Mouse (Mus musculus) myocyte (in vitro differentiated cells): Measurements from ENCODE around the gene 1300017J02Rik.

Source experiments
- MAX ChIP-seq: IDR thresholded peaks from one replicate; pipeline ENCODE4 v1.6.1; 2011; ENCODE audit warnings: low read depth, mild to moderate bottlenecking, control low read depth
- MYOD1 ChIP-seq, 3 experiments: IDR thresholded peaks; one replicate each; pipeline ENCODE4 v1.6.1; 2011; ENCODE audit warnings: control low read depth in 2 of 3, low read depth in 2 of 3, mild to moderate bottlenecking in 2 of 3, moderate library complexity in 1 of 3; ENCODE audit not compliant: insufficient read length in 2 of 3, control insufficient read depth in 1 of 3
- POLR2A ChIP-seq: IDR thresholded peaks from one replicate; pipeline ENCODE4 v1.6.1; 2011; ENCODE audit warnings: low read depth, mild to moderate bottlenecking, control low read depth, moderate library complexity; ENCODE audit not compliant: insufficient read length
- POLR2AphosphoS2 ChIP-seq: IDR thresholded peaks from one replicate; pipeline ENCODE4 v1.6.1; 2011; ENCODE audit warnings: low read depth, control low read depth; ENCODE audit not compliant: insufficient read length
- REST ChIP-seq: IDR thresholded peaks from one replicate; pipeline ENCODE4 v1.6.1; 2011; ENCODE audit warnings: mild to moderate bottlenecking, control low read depth, moderate library complexity; ENCODE audit not compliant: insufficient read depth, insufficient read length
- SRF ChIP-seq: IDR thresholded peaks from one replicate; pipeline ENCODE4 v1.6.1; 2011; ENCODE audit warnings: low read depth; ENCODE audit not compliant: control insufficient read depth, insufficient read length
- TCF12 ChIP-seq: IDR thresholded peaks from one replicate; pipeline ENCODE4 v1.6.1; 2011; ENCODE audit warnings: mild to moderate bottlenecking, control low read depth; ENCODE audit not compliant: poor library complexity, insufficient read depth, severe bottlenecking
- TCF3 ChIP-seq: IDR thresholded peaks from one replicate; pipeline ENCODE4 v1.6.1; 2011; ENCODE audit warnings: low read depth, control low read depth; ENCODE audit not compliant: insufficient read length

- TF ChIP-seq MAX (no peak), POLR2AphosphoS2 (no peak), POLR2A (no peak), REST (no peak), TCF3 (no peak), SRF (no peak), TCF12 (no peak), MYOD1 (IDR thresholded peaks at IDR 0.05; ENCODE audit: control insufficient read depth in 1 of 3, insufficient read length in 2 of 3, low read depth in 2 of 3) (no peak)
Measured at GRCm38 (mm10) chr9:103271104-103271503, 33.8 kb downstream of the 1300017J02Rik start.
